Mouse (Mus musculus) embryonic facial prominence, embryonic 10.5 days (tissue): ENCODE results near the gene Gtf2h4. TPM values are rescaled to one million over a fixed set of nuclear protein-coding genes. Genes with fewer than 3 reads are reported as not detected.

Experiments
- DNase-seq: peaks from one replicate; pipeline ENCODE4 v3.0.0-alpha.2; 2017; ENCODE audit warnings: low spot score
- H3K27ac ChIP-seq: fragments of 300-500 bp; sonication (generic); replicated peaks from 2 replicates; pipeline ENCODE4 v1.5.1; 2016; ENCODE audit warnings: mild to moderate bottlenecking
- H3K27me3 ChIP-seq: fragments of 300-500 bp; sonication (generic); replicated peaks from 2 replicates; pipeline ENCODE4 v1.6.1; 2016; ENCODE audit warnings: low read depth, mild to moderate bottlenecking; ENCODE audit not compliant: poor library complexity, severe bottlenecking
- H3K36me3 ChIP-seq: fragments of 300-500 bp; sonication (generic); replicated peaks from 2 replicates; pipeline ENCODE4 v1.6.1; 2016; ENCODE audit warnings: mild to moderate bottlenecking, moderate library complexity
- H3K4me1 ChIP-seq: fragments of 300-500 bp; sonication (generic); 2 replicates; pipeline ENCODE4 v1.6.1; 2016
- H3K4me3 ChIP-seq: fragments of 300-500 bp; sonication (generic); 2 replicates; pipeline ENCODE4 v1.5.1; 2016; ENCODE audit warnings: mild to moderate bottlenecking, moderate library complexity
- H3K9me3 ChIP-seq: fragments of 300-500 bp; sonication (generic); 2 replicates; pipeline ENCODE4 v1.6.1; 2016; ENCODE audit warnings: mild to moderate bottlenecking
- WGBS: fragments of 180-500 bp; shearing (Covaris S2); methylation state at CpG from one replicate; pipeline ENCODE4 v1.1.7; 2016; 5-methylcytosine and 5-hydroxymethylcytosine counted together
- polyA plus RNA-seq: library from polyadenylated mRNA; unstranded; fragments of >200 nt; fragmentation: Nextera tagmentation; extraction: Ambion mirVana; gene quantifications from 2 replicates; pipeline ENCODE4 v1.2.1, GENCODE M21; 2016

Gene Gtf2h4
- polyA plus RNA-seq, result 57.6 and 61.4 TPM in 2 replicates

- H3K4me3 ChIP-seq, result peak within 1 kb of the TSS; percentile 70
- DNase-seq, result peak; percentile 84
- peaks cover 10% of the 10 kb centered on the region for H3K4me1 ChIP-seq
- H3K27ac ChIP-seq, result peak within 1 kb of the TSS; percentile 86
- H3K27me3 ChIP-seq, result no peaks in the 10 kb centered on the region
- WGBS, result 2% methylated on average over 23 of the region's 23 CpGs
- peaks cover 26% of the 10 kb centered on the region for H3K36me3 ChIP-seq
- no peaks in the 10 kb centered on the region for H3K9me3 ChIP-seq
Measured at GRCm38 (mm10) chr17:35673416-35674035, at the start of gene Gtf2h4. Gene Gtf2h4 (minus strand): TSS chr17:35673739.

GRCm38 (mm10) chr17:35721676-35722075 is 48.1 kb upstream of the Gtf2h4 start:
- Histone ChIP-seq H3K9me3 (no peaks in the 10 kb centered on the region), H3K4me1 (peaks cover 23% of the 10 kb centered on the region), H3K4me3 (no peak overlapping the region), H3K27ac (peak overlapping the region; percentile 40; the same call in 1 of the 2 replicates), H3K36me3 (no peaks in the 10 kb centered on the region), H3K27me3 (peaks cover 33% of the 10 kb centered on the region)
- no peak for DNase-seq
- 58% methylated on average over 8 of the region's 8 CpGs for WGBS

- WGBS, result 19% methylated on average over 11 of the region's 11 CpGs
- Histone ChIP-seq H3K4me3 (0 out of 2 replicates have a peak overlapping the region, but pooled peaks have one; percentile 6), H3K4me1 (peaks cover 18% of the 10 kb centered on the region), H3K27me3 (peaks cover 27% of the 10 kb centered on the region), H3K9me3 (no peaks in the 10 kb centered on the region), H3K36me3 (no peaks in the 10 kb centered on the region), H3K27ac (peak overlapping the region; percentile 63; the same call in 1 of the 2 replicates)
- DNase-seq, result no peak
Measured at GRCm38 (mm10) chr17:35720340-35720727, 46.8 kb upstream of the Gtf2h4 start.

GRCm38 (mm10) chr17:35719616-35720339 is 46.2 kb upstream of the Gtf2h4 start:
- H3K9me3 ChIP-seq, result no peaks in the 10 kb centered on the region
- H3K4me3 ChIP-seq, result 0 out of 2 replicates have a peak overlapping the region, but pooled peaks have one; percentile 6
- DNase-seq, result no peak
- WGBS, result 55% methylated on average over 9 of the region's 9 CpGs
- no peaks in the 10 kb centered on the region for H3K36me3 ChIP-seq
- H3K27me3 ChIP-seq, result peaks cover 24% of the 10 kb centered on the region
- H3K4me1 ChIP-seq, result peaks cover 17% of the 10 kb centered on the region
- H3K27ac ChIP-seq, result peak overlapping the region; percentile 63; the same call in 1 of the 2 replicates

- no peak overlapping the region for H3K27ac ChIP-seq
- no peak overlapping the region for H3K4me3 ChIP-seq
- no peak for DNase-seq
- no peaks in the 10 kb centered on the region for H3K36me3 ChIP-seq
- H3K4me1 ChIP-seq, result peaks cover 21% of the 10 kb centered on the region
- H3K9me3 ChIP-seq, result no peaks in the 10 kb centered on the region
- H3K27me3 ChIP-seq, result peaks cover 10% of the 10 kb centered on the region; the same call in 1 of the 2 replicates
- 92% methylated on average over 6 of the region's 6 CpGs for WGBS
Measured at GRCm38 (mm10) chr17:35717080-35717479, 43.5 kb upstream of the Gtf2h4 start.

- no peak overlapping the region for H3K27ac ChIP-seq
- WGBS, result 91% methylated on average over 3 of the region's 3 CpGs
- H3K36me3 ChIP-seq, result no peaks in the 10 kb centered on the region
- no peak overlapping the region for H3K4me3 ChIP-seq
- DNase-seq, result no peak
- peaks cover 23% of the 10 kb centered on the region for H3K4me1 ChIP-seq
- H3K27me3 ChIP-seq, result 0 out of 2 replicates have a peak, but pooled peaks cover 4% of the 10 kb centered on the region
- H3K9me3 ChIP-seq, result no peaks in the 10 kb centered on the region
Measured at GRCm38 (mm10) chr17:35716114-35716513, 42.6 kb upstream of the Gtf2h4 start.

- Histone ChIP-seq H3K9me3 (no peaks in the 10 kb centered on the region), H3K27me3 (no peaks in the 10 kb centered on the region), H3K4me3 (0 out of 2 replicates have a peak overlapping the region, but pooled peaks have one; percentile 1), H3K27ac (peak overlapping the region; percentile 65), H3K36me3 (no peaks in the 10 kb centered on the region), H3K4me1 (peaks cover 26% of the 10 kb centered on the region)
- peak; percentile 65 for DNase-seq
- WGBS, result 40% methylated on average over 8 of the region's 8 CpGs
Measured at GRCm38 (mm10) chr17:35710705-35711347, 37.3 kb upstream of the Gtf2h4 start.

GRCm38 (mm10) chr17:35708611-35709010 is 35.1 kb upstream of the Gtf2h4 start:
- peaks cover 49% of the 10 kb centered on the region for H3K4me1 ChIP-seq

GRCm38 (mm10) chr17:35707929-35708328 is 34.4 kb upstream of the Gtf2h4 start:
- H3K36me3 ChIP-seq, result no peaks in the 10 kb centered on the region

More at GRCm38 (mm10) chr17:35708611-35709010, 35.1 kb upstream of the Gtf2h4 start:
- Histone ChIP-seq H3K36me3 (no peaks in the 10 kb centered on the region), H3K27ac (no peak overlapping the region), H3K4me3 (no peak overlapping the region), H3K9me3 (no peaks in the 10 kb centered on the region), H3K27me3 (peaks cover 16% of the 10 kb centered on the region)
- 89% methylated on average over 2 of the region's 2 CpGs for WGBS
- DNase-seq, result no peak

GRCm38 (mm10) chr17:35705836-35706235 is 32.3 kb upstream of the Gtf2h4 start:
- Histone ChIP-seq H3K27me3 (peaks cover 44% of the 10 kb centered on the region), H3K9me3 (no peaks in the 10 kb centered on the region), H3K4me1 (peaks cover 63% of the 10 kb centered on the region), H3K27ac (peak overlapping the region; percentile 35; the same call in 1 of the 2 replicates), H3K36me3 (no peaks in the 10 kb centered on the region), H3K4me3 (no peak overlapping the region)
- DNase-seq, result peak; percentile 54
- 17% methylated on average over 4 of the region's 4 CpGs for WGBS

More at GRCm38 (mm10) chr17:35707929-35708328, 34.4 kb upstream of the Gtf2h4 start:
- H3K27ac ChIP-seq, result no peak overlapping the region
- 74% methylated on average over 7 of the region's 7 CpGs for WGBS
- H3K4me1 ChIP-seq, result peaks cover 55% of the 10 kb centered on the region
- no peak overlapping the region for H3K4me3 ChIP-seq
- H3K27me3 ChIP-seq, result peaks cover 23% of the 10 kb centered on the region
- no peak for DNase-seq
- H3K9me3 ChIP-seq, result no peaks in the 10 kb centered on the region

- Histone ChIP-seq H3K27ac (peak within 1 kb of the TSS; percentile 91), H3K4me3 (peak within 1 kb of the TSS; percentile 82), H3K9me3 (no peaks in the 10 kb centered on the region), H3K4me1 (peaks cover 64% of the 10 kb centered on the region), H3K36me3 (no peaks in the 10 kb centered on the region), H3K27me3 (peaks cover 54% of the 10 kb centered on the region)
- peak; percentile 66 for DNase-seq
- WGBS, result 8% methylated on average over 19 of the region's 19 CpGs
Measured at GRCm38 (mm10) chr17:35704621-35705464, 31.3 kb upstream of the Gtf2h4 start, which contains the start of gene Ddr1. Gene Ddr1 (minus strand): TSS chr17:35704621.
